Mouse (Mus musculus) kidney, postnatal 10 days (tissue): Measurements from ENCODE around the gene Nomo1.

Source experiments
- DNase-seq: peaks from one replicate; pipeline ENCODE4 v3.0.0; 2021; ENCODE audit warnings: mixed read lengths

The Nomo1 gene

DNA sequence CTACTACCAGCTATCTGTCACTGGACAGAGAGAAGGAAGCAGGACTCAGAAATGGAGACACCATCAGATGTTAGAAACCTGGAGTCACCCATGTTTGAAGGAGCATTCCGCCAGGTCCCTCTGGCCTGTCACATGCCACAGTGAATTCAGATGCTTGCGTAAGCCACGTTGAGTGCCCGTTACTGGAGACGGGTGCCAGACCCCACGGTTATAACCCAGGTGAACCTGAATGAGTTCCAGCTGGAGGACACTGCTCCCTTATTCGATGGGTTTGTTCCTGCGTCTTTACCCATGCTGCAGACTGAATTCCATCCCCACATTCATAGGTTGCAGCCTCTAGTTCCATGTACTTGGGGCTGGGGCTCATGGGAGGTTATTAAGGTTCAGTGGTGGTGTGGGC, 70.3 kb downstream of the Nomo1 start:
- no peak for DNase-seq

DNA sequence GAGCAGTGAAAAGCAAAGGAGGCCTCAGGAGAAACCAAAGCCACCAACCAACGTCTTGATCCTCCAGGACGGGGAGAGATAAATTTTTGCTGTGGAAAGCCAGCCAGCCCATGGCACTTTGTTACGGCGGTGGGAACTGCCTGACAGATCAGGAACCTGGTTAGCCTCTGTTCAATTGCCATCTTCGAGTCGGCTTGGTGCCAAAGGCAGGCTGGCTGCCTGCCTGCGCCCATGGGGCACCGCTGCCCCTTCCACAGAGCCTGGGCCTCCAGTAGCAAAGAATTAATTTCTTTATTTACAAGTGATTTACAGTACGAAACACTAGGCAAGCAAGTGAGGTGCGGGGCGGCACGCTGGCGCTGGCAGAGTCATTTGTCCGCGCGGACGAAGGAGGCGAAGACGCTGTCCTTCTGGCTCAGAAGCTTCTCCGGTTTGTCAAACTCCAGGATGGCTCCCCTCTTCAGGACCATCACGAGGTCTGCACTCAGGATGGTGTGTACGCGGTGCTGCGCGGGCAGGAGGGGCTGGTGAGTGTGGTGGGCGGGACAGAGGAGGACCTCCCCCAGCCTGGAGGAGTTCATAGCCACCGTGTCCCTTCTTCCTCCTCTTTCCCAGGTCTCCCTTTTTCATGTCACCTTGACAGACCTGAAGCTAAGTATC, 70.9 kb downstream of the Nomo1 start:
- DNase-seq: no peak

- no peak for DNase-seq
Observed at GRCm38 (mm10) chr7:46105484-46105883, 72.0 kb downstream of the Nomo1 start.

GRCm38 (mm10) chr7:46110079-46110478, 76.6 kb downstream of the Nomo1 start:
- DNase-seq: no peak

- DNase-seq: no peak
Observed at GRCm38 (mm10) chr7:46111212-46111817, 77.8 kb downstream of the Nomo1 start.

GRCm38 (mm10) chr7:46111938-46112337, 78.4 kb downstream of the Nomo1 start:
- no peak for DNase-seq

DNA sequence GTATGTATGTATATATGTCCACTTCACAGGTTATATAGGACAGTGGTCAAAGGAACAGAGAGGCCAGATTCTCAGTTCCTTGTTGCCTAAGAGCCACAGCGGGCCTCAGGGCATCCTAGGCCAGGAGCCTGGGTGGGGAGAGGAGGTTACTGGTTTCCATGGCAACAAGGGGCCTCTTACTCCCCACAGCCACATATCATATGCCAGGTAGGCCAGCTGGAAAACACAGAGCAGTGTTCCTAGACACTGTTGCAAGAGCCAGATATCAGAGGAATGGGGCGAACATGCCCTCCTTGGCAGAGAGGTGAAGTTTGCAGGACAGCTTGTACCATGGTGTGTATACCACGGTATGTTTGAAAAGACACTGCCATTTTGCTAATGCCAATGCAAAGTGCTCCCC, 79.9 kb downstream of the Nomo1 start:
- DNase-seq: no peak

DNA sequence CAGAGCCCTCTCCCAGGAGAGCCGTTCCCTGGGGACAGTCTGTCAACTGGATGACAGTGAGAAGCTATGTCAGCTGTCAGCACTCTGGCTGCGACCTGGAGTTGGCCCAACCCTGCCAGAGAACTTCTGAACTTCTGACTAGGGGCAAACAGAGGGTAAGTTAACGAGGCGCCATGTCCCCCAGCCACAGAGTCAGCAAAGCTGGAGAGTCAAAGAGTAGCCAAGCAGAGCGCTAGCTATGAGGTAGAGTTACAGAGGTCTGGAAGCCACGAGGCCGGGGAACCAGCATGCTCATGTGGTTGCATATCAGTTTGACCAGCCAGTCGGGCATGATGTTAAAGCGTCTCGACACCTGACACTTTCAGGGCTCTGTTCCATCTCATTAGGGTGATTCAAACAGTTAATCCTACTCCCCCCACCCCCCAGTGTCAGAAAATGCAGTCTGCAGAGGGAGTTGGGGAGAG, 82.7 kb downstream of the Nomo1 start:
- no peak for DNase-seq

- no peak for DNase-seq
Observed at GRCm38 (mm10) chr7:46117035-46117434, 83.5 kb downstream of the Nomo1 start.

DNA sequence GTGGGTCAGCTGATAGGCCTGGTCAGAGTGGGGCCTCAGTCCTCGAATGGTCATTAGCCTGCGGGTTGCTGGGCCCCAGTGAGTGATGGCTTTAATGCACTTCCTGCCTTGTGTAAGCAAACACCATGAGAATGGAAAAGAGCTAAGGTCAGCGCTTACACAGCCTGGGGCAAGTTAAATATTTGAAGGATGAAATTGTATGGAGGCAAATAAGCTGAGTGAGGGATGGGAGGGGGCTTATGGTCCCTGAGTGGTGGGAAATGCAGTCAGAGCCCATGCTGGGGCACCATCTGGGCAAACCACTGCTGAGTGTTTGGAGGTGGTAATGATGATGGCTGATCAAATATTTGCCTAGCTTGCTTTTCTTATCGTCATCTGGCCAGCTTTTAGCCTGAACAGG, 89.5 kb downstream of the Nomo1 start:
- DNase-seq: no peak

- DNase-seq: no peak
Observed at GRCm38 (mm10) chr7:46124460-46124859, 91.0 kb downstream of the Nomo1 start.

DNA sequence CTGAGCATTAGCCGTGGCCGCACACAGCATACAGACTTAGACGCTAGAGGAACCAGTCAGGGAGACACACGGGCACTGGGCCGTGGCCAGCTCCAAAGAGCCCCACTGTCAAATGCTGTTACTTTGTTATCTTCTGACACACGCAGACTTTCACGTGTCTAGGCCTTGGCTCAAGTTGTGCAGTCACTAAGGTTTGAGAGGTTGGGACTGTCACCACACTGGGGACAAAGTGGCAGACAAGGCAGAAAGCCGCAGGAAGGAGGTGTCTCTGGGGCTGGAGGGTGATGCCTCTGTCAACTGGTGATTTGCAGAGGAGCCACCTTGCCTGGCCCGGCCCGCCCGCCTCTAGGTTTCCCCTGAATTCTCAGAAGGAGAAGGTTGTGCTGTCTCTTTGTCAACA, 91.8 kb downstream of the Nomo1 start:
- DNase-seq: no peak

DNA sequence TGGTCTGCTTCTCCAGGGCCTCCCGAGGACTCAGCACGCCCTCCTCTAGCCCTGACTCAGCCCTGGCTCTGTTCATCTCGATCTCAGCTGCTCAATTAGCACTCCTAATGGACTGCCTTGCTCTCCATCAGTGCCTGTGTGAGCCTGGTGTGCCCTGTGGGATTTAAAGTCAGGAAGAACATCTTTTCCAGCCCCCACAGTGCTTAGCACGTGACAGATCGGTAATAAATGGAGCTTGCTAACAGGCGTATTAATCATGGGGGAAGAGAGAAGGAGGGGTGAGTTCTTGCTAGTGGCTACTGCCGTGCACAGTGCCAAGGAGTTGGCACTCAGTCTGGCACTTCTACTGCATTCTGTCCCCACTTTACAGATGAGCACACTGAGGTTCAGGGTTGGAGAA, 94.7 kb downstream of the Nomo1 start:
- DNase-seq: no peak

DNA sequence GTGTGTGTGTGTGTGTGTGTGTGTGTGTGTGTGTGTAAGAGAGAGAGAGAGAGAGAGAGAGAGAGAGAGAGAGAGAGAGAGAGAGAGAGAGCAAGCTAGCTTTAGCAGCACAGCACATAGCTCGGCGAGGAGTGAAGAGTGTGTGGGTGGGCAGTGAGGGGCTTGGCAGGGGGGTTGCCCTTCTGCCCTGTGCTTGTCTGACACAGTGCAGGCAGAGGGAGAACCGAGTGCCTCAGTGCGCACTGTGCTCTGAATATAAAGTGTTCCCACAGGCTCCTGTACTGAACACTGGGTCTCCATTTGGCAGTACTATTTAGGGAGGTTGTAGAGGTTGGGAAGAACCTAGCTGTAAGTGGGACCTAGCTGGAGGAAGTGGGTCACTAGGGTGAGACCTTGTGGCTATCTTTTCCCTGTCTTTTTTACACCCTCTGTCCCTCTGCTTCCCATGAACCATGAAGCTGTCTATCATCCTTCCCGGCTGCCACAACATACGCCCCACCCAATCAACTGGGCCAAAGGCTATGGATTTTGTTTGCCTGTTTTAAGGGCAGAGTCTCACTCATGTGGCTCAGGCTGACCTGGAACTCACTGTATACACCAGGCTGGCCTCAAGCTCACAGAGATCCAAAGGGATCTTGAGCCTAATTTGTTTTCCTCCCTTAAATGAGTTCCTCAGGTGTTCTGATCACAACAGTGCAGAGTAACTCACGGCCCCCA, 96.1 kb downstream of the Nomo1 start:
- DNase-seq: no peak

DNA sequence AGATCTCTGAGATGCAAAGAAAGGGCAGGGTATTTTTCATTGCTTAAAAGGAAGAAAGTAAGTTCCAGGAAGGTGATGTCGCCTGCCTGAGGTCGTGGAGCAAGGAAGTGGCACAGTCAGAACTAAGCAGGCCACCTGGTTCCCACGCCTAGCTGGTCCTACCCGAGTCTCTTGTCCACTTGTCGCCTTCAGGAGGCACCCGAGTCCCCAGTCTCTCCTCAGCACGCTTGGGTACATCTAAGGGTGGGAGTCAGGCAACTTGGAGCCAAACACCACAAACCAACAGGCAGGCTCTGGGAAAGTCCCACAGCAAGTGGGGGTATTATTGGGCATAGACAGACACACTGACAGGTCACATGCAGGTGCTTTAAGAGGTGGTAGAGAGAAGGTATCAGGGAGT, 97.2 kb downstream of the Nomo1 start:
- no peak for DNase-seq

- DNase-seq: no peak
Observed at GRCm38 (mm10) chr7:46131266-46131665, 97.8 kb downstream of the Nomo1 start.

GRCm38 (mm10) chr7:46131806-46132205, 98.3 kb downstream of the Nomo1 start:
- no peak for DNase-seq

- no peak for DNase-seq
Observed at GRCm38 (mm10) chr7:46132229-46132628, 98.7 kb downstream of the Nomo1 start.
